Mouse (Mus musculus) ZHBTc4 (cell line): ENCODE results near the gene Pmel.

ENCODE experiments used
- DNase-seq: peaks from one replicate; pipeline ENCODE4 v3.0.0-alpha.2; 2011; ENCODE audit warnings: low read depth, low spot score

The Pmel gene

DNA sequence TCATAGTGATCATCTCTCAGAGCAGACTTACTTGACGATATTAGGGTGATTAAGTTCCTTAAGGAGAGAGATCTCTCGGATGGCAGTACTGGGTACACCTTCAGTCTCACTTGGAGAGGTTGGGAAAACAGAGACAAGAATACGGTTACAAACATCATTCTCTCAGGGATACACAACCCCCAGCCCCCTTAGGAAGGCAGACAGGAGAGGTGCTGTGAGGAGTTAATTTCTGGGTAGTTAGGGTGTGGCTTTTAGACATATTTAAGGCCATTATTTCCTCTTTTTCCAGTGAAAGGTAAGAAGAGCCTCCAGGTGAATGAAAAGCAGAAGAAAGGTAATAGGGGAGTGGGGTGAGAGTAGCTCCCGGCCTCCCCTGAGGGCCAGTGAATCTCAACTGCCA is at the start of gene Pmel:
Gene Pmel, plus strand, starts transcription at position 301 of the 400 bp plus-strand sequence.
- DNase-seq: no peak

DNA sequence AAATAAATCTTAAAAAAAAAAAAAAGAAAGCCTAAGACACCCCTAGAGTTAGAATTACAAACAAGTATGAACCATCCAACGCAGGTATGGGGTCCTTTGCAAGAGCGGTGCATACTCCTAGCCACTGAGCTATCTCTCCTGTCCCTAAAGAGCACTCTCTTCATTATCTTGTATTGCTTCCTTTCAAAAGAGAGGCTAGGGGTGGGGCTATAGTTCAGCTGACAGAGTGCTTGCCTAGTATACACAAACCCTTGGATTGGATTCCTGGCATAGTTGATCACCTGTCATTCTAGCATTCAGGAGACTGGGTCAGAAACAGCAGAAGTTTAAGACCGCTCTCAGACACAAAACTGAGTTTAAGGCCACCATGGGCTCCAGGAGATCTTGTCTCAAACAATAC is 48.7 kb upstream of the Pmel start:
- peak; percentile 40 for DNase-seq

DNA sequence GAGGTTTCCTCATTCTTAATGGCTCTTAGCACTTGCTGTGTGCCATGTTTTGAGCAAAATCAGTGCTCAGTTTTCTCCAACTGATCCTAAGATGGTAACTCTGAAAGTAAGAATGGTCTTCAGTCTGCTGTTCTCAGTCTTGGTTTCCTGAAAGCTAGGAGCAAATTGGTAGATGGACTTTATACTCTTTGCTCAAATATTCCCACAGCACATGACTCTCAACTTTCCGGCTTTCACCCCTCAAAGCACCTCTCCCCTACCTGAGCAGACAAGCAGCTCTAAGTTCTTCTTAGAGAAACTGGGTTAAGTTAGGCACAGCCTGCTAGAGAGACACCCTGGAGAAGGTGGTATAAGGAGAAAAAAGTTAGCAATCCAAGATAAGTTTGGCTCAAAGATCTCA is 47.3 kb upstream of the Pmel start:
- no peak for DNase-seq

DNA sequence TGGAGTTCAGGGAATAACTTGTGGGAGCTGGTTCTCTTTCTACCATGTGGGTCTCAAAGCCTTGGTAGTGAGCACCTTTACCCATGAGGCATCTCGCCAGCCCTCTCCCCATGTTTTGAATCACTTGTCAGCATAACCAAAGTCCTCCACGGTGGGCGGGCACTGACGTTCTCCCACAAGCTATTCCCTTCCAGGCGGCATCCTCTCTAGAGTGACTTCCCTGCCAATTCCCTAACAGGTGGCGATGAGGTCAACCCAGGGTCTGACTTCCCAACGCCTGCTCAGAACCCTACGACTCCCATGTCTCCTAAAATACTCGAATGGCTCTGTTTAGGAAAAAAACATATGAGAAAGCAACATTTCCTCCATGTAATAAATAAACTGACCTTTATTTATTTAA is 46.2 kb upstream of the Pmel start:
- no peak for DNase-seq

DNA sequence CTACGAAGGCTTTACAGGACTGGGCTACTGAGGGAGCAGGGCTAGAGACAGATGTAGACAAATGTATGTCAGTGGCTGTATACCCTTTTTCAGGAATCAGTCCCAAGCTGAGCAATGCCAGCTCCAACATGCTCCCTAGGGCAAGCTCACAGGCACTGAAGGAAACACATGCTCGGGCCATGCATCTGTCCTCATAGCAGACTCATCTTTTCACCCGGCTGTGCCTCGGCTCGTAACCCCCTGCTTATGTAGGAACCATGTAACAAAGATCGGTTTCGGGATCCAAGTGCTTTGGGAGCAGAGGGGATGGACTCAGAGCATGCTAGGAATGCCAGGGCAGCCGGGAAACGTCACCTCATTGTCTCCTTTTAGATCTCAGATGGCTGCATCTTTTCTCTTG is 44.5 kb upstream of the Pmel start:
- DNase-seq: no peak

DNA sequence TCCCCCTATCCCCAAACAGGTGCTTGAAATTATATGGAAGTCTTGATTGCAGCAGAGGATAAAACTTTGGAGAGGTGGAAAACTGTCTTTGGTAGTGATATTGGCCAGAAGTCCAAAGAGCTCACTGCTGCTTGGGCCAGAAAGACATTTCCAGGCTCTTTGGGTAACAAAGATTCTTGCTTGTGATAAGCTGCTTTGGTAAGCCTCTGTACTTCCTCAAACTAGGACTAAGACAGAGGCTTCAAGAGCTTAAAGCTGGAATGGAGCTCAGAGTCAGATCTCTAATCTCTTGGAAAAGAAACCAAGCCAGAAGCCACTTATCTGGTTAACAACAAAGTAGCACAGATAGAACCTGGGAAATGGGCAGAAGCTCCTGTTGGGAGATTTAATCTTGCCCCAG is 41.5 kb upstream of the Pmel start:
- no peak for DNase-seq

DNA sequence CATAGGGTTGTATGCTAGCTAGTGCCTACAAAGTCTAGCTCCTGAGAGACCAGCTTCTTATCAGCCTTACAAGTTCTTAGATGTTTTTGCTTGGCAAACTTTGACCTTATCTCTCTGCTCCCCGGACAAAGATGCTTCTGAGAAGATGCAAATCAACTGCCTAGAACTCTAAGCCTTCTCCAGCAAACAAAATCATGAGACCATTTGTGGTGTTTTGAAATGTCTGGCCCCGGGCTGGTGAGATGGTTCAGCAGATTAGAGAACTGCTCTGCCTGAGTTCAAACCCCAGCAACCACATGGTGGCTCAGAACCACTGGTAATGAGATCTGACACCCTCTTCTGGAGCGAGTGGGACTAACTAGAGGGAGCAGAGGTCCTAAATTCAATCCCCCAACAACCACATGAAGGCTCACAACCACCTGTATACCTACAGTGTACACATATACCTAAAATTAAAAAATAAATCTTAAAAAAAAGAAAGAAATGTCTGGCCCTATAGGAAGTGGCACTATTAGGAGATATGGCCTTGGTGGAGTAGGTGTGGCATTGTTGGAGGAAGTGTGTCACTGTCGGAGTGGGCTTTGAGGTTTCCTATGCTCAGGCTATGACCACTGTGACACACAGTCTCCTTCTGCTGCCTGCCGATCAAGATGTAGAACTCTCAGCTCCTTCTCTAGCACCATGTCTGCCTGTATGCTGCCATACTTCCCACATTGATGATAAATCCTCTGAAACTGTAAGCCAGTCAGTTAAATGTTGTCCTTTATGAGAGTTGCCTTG is 40.4 kb upstream of the Pmel start:
- DNase-seq: no peak

DNA sequence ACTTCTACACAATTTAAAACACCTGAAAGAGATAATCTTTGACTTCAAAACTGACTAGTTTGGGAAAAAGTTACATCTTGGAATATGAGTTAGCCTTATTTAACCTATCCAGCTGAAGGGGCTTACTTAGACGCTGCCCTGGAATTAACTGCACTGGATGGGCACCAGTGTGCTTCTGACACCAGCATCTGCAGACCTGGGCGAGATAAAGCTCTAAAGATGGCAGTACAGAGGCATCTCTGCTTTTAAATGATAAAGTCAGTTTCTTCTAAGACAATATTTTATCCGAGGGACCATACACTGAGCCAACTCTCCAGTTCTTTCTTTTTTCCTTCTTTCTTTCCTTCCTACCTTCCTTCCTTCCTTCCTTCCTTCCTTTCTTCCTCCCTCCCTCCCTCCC is 39.2 kb upstream of the Pmel start:
- DNase-seq: no peak

DNA sequence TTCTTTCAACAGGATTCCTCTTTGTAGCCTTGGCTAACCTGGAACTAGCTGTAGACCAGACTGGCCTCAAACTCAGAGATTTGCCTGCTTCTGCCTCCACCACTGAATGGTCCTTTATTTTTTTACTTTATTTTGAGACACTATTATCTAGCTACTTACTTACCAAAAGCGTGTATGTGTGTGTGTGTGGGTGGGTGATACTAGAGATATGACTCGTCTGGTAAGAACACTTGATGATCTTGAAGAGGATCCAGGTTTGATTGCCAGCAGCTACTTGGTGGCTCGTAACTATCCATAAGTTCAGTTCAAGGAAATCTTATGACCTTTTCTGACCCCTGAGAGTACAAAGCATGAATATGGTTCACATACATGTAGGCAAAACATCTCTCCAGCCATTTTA is 38.7 kb upstream of the Pmel start:
- no peak for DNase-seq

DNA sequence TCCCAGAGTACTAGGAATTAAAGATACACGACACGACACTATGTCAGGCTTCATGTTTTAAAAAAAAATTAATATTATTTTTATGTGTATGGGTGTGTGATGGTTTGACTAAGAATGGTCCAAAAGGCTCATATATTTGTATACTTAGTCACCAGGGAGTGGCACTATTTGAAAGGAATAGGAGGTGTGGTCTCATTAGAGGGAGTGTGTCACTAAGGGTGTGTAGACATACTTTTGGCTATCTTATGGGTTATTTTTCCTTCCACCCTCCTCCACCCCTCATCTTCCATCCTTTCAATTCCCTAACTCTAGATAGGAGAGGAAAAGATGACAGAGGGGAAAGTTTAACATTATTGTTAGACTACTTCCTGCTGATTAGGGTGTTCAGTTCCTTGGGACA is 38.2 kb upstream of the Pmel start:
- DNase-seq: no peak

DNA sequence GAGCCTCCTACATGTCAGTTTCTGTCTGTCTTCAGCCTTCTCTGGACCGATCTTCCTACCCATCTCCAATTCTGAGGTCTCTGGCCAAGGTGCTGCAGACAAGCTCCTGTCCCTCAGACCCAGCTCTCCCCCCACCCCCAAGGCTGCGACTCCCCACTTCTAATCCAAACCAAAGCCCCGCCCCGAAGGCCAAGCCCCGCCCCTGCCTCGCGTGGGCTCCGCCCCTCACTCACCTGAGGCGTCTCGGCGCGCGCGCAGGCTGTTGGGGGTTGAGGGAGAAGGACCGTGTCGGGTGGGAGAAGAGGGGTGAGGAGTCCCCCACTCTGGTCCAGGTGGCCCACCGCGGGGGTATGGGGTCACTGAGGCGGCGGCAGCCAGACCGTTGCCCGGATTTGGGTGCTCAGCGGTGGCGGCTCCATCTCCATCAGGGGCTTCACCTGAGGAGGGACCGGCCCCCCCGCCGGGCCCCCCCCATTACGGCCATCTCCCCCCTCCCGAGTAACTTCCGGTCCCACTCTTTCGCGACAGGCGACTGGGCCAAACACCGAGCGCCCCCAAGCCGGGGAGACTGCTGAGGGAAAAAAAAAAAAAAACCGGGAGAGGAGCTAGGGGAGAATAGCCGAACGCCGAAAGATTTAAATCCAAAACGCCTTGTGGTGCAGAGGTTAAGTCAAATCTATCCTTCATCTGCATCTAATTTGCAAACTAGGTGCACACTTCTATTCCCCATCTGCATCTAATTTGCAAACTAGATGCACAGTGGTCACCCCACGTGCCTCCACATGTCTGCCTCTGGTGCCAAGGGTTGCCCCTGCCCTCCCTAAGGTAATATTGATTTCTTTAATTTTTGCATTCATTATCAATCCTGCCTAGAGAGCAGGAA is 35.0 kb upstream of the Pmel start:
- DNase-seq: peak; percentile 83

DNA sequence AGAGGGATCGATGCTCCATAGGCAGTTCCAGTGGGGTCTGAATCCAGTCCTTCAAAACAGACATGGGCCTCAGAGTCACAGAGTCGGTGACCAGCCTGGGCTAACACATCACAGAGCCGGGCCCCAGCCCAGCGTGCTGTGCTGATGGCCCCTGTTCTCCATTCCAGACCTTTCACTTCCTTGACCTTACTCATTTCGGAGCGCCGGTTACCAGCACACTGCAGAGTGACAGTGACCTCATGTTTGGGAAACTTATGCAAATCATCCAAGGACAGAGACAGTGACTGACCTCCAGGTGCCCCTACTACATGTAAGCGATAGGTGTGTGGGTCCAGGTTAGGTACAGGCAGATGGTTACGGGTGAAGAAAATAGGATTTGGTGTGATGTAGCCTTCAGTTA is 32.8 kb upstream of the Pmel start:
- DNase-seq: no peak

DNA sequence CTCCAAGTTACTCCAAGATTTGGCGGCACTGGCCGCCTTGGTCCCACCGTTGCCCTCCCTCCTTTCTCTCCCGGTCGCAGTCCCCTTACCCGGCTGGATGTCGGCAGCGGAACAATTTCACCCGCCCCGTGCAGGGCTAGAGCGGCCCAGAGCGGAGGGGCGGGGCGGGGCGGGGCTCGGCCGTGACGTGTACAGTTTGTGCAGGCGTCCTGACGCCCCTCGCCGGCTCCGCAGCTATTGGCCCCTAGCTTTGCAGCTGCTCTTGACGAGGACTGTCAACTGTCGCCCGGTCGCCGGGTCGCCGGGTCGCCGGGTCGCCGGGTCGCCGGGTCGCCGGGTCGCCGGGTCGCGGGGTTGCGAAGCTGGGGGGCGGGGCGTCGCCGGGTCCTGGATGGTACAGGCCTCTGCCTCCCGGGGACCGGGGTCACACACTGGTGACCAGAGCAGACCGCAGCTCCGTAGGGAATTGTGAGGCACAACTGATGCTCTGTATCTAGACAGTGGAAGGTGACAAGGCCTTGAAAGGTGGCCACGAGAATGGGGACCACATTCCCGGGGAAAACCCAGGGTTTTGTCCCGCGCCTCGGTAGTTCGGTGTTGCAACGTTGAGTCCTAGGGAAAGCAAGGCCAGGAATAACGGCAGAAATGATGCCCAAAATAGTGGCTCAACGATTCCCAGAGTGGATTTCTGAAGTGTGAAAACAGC is 30.1 kb upstream of the Pmel start, which contains the start of gene Suox:
Gene Suox, minus strand, starts transcription at position 311 of the 706 bp plus-strand sequence.
- peak; percentile 93 for DNase-seq

DNA sequence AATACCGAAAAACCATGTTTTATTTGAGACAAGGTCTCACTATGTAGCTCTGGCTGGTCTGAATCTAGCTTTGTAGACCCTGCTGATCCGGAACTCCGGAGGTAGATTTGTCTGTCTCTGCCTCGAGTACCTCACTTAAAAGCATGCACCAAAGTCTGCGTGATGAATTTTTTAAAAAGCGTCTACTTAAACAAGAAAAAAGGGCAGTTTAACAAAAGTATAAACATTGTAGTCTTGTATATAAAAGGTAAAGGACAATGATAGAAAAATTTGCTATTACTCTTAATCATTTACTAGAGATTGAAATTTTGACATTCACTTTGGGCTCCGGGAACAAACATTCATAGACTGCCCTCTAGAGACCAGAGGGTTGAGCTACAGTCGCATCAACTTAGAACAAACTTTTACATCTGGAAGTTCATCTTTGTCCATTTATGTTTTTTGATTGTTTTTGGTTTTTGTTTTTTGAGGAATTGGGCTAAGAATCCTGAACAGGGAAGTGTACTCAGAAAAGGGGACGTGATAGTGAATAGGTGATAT is 29.5 kb upstream of the Pmel start:
- peak; percentile 41 for DNase-seq

DNA sequence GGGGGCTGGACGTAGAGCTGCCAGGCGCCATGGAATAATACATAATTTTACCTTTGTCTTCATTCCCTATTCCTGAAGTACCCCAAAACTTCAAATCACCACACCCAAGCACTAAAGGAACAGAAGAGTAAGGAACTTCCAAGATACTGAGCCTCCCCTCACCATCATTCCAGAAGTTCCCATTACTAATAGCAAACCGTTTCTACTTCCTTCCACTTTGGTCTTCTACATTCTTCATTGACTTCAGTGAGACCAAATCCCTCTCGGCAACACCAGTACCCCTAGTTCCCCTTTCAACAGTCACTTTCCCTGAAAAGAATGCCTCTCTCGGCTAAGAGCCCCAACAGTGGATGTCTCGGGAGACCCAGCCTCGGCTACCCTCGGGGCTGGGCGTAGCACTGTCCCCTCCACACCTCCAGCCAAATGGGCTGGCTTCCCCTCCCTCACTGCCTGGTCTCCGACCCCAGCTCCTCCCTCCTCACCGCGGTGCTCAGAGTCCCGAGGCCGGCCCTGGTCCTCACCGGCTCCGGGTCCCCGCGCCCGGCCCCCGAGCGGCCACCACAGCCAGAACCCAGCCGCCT is 8.5 kb upstream of the Pmel start:
- DNase-seq: no peak

DNA sequence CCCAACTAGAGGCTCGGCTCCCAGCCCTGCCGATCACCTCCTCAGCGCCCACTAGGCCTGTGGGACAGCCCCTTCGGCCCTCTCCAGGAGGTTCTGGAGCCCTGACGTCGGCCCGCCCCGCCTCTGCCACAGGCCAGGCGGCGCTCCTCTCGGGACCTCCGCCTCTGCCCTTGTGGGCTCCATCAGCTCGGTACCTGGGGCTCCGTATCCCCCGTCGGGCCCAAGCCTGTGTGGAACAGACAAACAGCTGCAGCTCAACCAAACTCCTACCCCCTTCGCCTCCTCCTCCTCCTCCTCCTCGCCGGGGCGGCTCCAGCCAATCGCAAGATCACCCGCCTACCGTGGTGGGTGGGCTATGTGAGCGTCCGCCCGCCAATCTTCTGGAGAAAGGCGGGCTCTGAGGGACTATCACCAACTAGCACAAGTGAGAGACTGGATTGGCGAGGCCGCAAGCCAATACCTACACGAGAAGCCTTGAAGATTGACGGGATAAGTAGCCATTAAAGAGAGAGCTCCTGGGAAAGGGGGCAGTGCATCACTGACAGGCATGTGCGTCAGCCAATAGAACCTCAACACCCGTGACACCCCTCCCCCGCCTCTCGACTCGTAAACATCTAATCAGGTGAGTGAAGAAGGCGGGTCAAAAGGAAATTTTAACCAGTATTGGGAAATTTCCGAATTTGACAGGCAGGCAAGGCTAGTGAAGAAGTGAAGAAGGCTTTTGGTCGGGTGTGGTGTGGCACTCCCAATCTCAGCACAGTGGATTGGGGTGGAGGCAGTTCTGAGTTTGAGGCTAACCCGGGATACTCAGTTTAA is 7.8 kb upstream of the Pmel start, which contains the start of gene Rab5b:
Gene Rab5b, minus strand, starts transcription at position 273 of the 816 bp plus-strand sequence.
- DNase-seq: peak; percentile 99

DNA sequence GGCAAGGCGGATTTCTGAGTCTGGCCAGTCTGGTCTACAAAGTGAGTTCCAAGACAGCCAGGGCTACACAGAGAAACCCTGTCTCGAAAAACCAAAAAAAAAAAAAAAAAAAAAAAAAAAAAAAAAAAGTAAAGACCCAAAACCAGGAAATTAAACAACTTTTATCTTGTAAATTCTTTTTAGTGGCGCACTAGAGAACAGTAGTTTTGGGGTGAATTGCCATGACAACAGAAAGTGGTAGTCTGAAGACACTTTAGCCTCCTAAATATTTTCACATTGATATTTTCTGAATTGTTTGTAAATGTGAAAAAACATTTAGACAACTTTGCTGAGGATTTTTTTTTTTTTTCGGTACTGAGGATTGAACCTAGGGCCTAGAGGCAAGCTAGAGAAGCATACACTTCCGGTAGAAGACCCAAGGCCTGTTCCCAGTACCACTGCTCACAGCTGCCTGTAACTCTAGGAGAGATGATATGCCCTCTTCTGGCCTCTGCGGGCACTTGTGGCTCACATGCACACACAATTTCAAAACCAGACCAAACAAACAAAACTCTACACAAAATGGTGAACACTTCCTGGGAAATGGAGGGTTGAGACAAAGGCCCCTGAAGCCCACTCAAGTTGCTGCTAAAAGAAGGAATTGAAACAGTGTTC is 6.8 kb upstream of the Pmel start:
- DNase-seq: peak; percentile 54

DNA sequence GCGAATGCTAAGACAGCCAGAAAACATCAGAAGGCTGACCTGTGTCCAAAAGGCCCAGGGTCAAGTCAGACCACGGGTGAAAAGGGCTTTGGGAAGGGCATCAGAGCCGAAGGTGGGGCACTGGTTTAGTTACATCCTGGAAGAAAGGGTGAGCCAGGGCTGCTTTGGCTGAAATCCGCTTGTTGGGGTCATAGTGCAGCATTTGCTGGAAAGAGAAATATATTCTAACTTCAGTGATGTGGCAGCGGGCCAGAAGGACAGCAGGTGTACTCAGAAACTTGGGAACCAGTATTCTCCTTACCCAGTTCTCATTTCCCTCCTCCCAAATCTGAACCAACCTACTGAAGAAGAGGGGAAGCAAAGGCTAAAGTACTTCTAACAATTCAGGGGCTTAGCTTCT is 5.0 kb upstream of the Pmel start:
- DNase-seq: no peak

DNA sequence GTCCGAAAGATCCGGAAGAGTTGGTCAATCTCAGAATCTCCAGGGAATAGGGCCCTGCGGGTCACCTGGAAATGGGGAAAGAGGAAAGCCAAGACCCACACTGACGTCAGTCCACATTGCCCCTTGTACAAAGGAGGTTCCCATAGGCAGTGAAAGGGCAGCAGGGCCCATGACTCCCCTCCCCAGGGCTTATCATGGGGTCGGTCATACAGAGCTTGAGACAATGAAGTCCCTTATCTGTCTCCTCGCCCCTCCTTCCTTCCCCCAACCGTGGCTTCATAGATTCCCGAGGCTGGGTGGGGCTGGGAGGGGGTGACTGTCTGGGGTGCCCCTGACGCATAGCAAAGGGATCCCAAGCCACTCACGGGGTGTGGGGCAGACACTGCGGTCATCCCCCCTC is 4.4 kb upstream of the Pmel start:
- DNase-seq: no peak

DNA sequence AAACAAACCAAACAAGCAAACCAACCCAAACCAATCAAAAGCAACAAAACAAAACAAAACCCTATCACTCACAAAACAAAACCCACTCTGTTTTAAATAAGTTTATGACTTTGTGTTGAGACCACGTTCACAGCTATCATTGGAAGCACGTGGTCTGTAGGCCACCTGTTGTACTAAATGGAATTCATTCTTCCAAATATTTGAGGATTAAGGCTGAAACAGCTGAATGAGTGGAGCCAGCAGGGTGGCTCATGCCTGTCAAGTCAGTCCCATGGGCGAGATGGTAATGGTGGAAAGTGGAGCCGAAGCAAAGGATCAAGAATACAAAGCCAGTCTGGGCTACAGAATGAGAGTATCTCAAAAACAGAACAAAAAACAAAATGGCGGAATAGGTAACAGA is 3.3 kb upstream of the Pmel start:
- DNase-seq: no peak
